Mouse (Mus musculus) heart, embryonic 14.5 days (tissue): ENCODE measurements around the gene Iqcf1. TPM values are rescaled to one million over a fixed set of nuclear protein-coding genes. Genes with fewer than 3 reads are reported as not detected.

Source experiments
- polyA plus RNA-seq: library from polyadenylated mRNA; unstranded; fragments of >200 nt; fragmentation: Nextera tagmentation; extraction: Ambion mirVana; gene quantifications from 2 replicates; pipeline ENCODE4 v1.2.1, GENCODE M21; 2014

The Iqcf1 gene
- polyA plus RNA-seq, 1 experiment from 2014 or later = not detected

Other genes with a start within 250 kb of the Iqcf1 start
- 24.0 and 24.3 TPM in 2 replicates for gene Poc1a, start 218.9 kb upstream of the Iqcf1 start, polyA plus RNA-seq
- 16.4 and 19.8 TPM in 2 replicates for gene Dusp7, start 131.3 kb upstream of the Iqcf1 start, polyA plus RNA-seq
- 691 and 781 TPM in 2 replicates for gene Rpl29, start 70.5 kb upstream of the Iqcf1 start, polyA plus RNA-seq
- 22.8 and 24.8 TPM in 2 replicates for gene Acy1, start 61.6 kb upstream of the Iqcf1 start, polyA plus RNA-seq
- gene Abhd14b, start 52.5 kb upstream of the Iqcf1 start, polyA plus RNA-seq = 6.6 and 7.1 TPM in 2 replicates
- 55.9 and 57.5 TPM in 2 replicates for gene Abhd14a, start 52.3 kb upstream of the Iqcf1 start, polyA plus RNA-seq
- 59.0 and 66.4 TPM in 2 replicates for gene Pcbp4, start 46.7 kb upstream of the Iqcf1 start, polyA plus RNA-seq
- gene Gpr62, start 34.0 kb upstream of the Iqcf1 start, polyA plus RNA-seq = 0.30 and 0.46 TPM in 2 replicates
- 21.8 TPM in 2 replicates for gene Rrp9, start 24.0 kb upstream of the Iqcf1 start, polyA plus RNA-seq
- gene Parp3, start 23.0 kb upstream of the Iqcf1 start, polyA plus RNA-seq = 1.2 and 1.3 TPM in 2 replicates
- gene Iqcf5, start 14.6 kb downstream of the Iqcf1 start, polyA plus RNA-seq = not detected in 2 replicates
- gene Iqcf3, start 61.7 kb downstream of the Iqcf1 start, polyA plus RNA-seq = not detected in 2 replicates
- not detected in 2 replicates for gene Iqcf4, start 71.0 kb downstream of the Iqcf1 start, polyA plus RNA-seq
- gene Iqcf6, start 126.6 kb downstream of the Iqcf1 start, polyA plus RNA-seq = not detected in 2 replicates
- gene Grm2, start 156.1 kb downstream of the Iqcf1 start, polyA plus RNA-seq = not detected in 2 replicates
- 36.4 and 40.3 TPM in 2 replicates for gene Tex264, start 186.0 kb downstream of the Iqcf1 start, polyA plus RNA-seq